Mouse (Mus musculus): Measurements from ENCODE around the gene Efcab12. TPM values are rescaled to one million over a fixed set of nuclear protein-coding genes. Genes with fewer than 3 reads are reported as not detected.

The Efcab12 gene
- polyA plus RNA-seq, 1 experiment: not detected

Other genes starting within 250 kb of the Efcab12 start
- not detected in 2 replicates for gene Mkrn2os, start 245.8 kb downstream of the Efcab12 start, polyA plus RNA-seq (2012; ENCODE audit: insufficient read depth, insufficient read length, missing spikeins)
- 20.5 and 34.1 TPM in 2 replicates for gene Mkrn2, start 236.5 kb downstream of the Efcab12 start, polyA plus RNA-seq (2012; ENCODE audit: insufficient read depth, insufficient read length, missing spikeins)
- 70.3 and 114 TPM in 2 replicates for gene Raf1, start 161.8 kb downstream of the Efcab12 start, polyA plus RNA-seq (2012; ENCODE audit: insufficient read depth, insufficient read length, missing spikeins)
- not detected in 2 replicates for gene Tmem40, start 76.0 kb downstream of the Efcab12 start, polyA plus RNA-seq (2012; ENCODE audit: insufficient read depth, insufficient read length, missing spikeins)
- gene Cand2, start 63.9 kb downstream of the Efcab12 start, polyA plus RNA-seq (2012; ENCODE audit: insufficient read depth, insufficient read length, missing spikeins): 0.44 and 0.46 TPM in 2 replicates
- 1,120 and 1,124 TPM in 2 replicates for gene Rpl32, start 29.7 kb downstream of the Efcab12 start, polyA plus RNA-seq (2012; ENCODE audit: insufficient read depth, insufficient read length, missing spikeins)
- 0.48 and 1.0 TPM in 2 replicates for gene Mbd4, start 15.0 kb upstream of the Efcab12 start, polyA plus RNA-seq (2012; ENCODE audit: insufficient read depth, insufficient read length, missing spikeins)
- gene Ift122, start 15.1 kb upstream of the Efcab12 start, polyA plus RNA-seq (2012; ENCODE audit: insufficient read depth, insufficient read length, missing spikeins): 2.0 and 3.7 TPM in 2 replicates
- not detected in 2 replicates for gene Rho, start 93.3 kb upstream of the Efcab12 start, polyA plus RNA-seq (2012; ENCODE audit: insufficient read depth, insufficient read length, missing spikeins)
- not detected in 2 replicates for gene H1foo, start 106.5 kb upstream of the Efcab12 start, polyA plus RNA-seq (2012; ENCODE audit: insufficient read depth, insufficient read length, missing spikeins)
- gene Plxnd1, start 156.6 kb upstream of the Efcab12 start, polyA plus RNA-seq (2012; ENCODE audit: insufficient read depth, insufficient read length, missing spikeins): 20.2 and 24.0 TPM in 2 replicates